Mouse (Mus musculus) forebrain, postnatal 0 days (tissue): ENCODE data around the gene Ptprm. TPM values are rescaled to one million over a fixed set of nuclear protein-coding genes. Genes with fewer than 3 reads are reported as not detected.

Experiments used
- ATAC-seq: fragments of 200-750 bp; cut with Nextera tagmentation; 2 replicates; pipeline ENCODE4 v1.8.0; 2017; ENCODE audit warnings: mild to moderate bottlenecking, moderate library complexity
- DNase-seq: peaks from one replicate; pipeline ENCODE4 v3.0.0-alpha.2; 2015
- H3K27ac ChIP-seq: fragments of 300-500 bp; sonication (generic); 2 replicates; pipeline ENCODE4 v1.5.1; 2014; ENCODE audit warnings: low read depth, mild to moderate bottlenecking, antibody characterized with exemption, low read length, moderate library complexity, mixed read lengths
- H3K27me3 ChIP-seq: fragments of 300-500 bp; sonication (generic); 2 replicates; pipeline ENCODE4 v1.6.1; 2014; ENCODE audit warnings: mild to moderate bottlenecking, low read length, mixed read lengths; ENCODE audit not compliant: insufficient read depth
- H3K36me3 ChIP-seq: fragments of 300-500 bp; sonication (generic); 2 replicates; pipeline ENCODE4 v1.6.1; 2014; ENCODE audit warnings: mild to moderate bottlenecking, moderate library complexity; ENCODE audit not compliant: insufficient read depth
- H3K4me1 ChIP-seq: fragments of 300-500 bp; sonication (generic); 2 replicates; pipeline ENCODE4 v1.6.1; 2014; ENCODE audit warnings: antibody characterized with exemption; ENCODE audit not compliant: insufficient read depth
- H3K4me2 ChIP-seq: fragments of 300-500 bp; sonication (generic); 2 replicates; pipeline ENCODE4 v1.6.1; 2014; ENCODE audit warnings: low read depth, mild to moderate bottlenecking, moderate library complexity
- H3K4me3 ChIP-seq: fragments of 300-500 bp; sonication (generic); 2 replicates; pipeline ENCODE4 v1.5.1; 2014; ENCODE audit warnings: low read depth, low read length, mixed read lengths
- H3K9ac ChIP-seq: fragments of 300-500 bp; sonication (generic); 2 replicates; pipeline ENCODE4 v1.6.1; 2014; ENCODE audit warnings: mild to moderate bottlenecking
- H3K9me3 ChIP-seq: fragments of 300-500 bp; sonication (generic); 2 replicates; pipeline ENCODE4 v1.6.1; 2016; ENCODE audit warnings: low read length
- CTCF ChIP-seq: sonication (generic); IDR thresholded peaks from 2 replicates; pipeline ENCODE4 v1.5.1; 2016; ENCODE audit warnings: antibody characterized with exemption, control low read depth, low read depth
- WGBS: fragments of 180-500 bp; shearing (Covaris S2); extraction: QIAGEN DNeasy Blood & Tissue Kit; methylation state at CpG from one replicate; pipeline ENCODE4 v1.1.7; 2014; 5-methylcytosine and 5-hydroxymethylcytosine counted together
- polyA plus RNA-seq: library from polyadenylated mRNA; unstranded; fragments of >200 nt; fragmentation: Nextera tagmentation; extraction: Ambion mirVana; gene quantifications from 2 replicates; pipeline ENCODE4 v1.2.1, GENCODE M21; 2015
- total RNA-seq: library from RNA; depleted of rRNA; stranded (reverse); fragments of >200 nt; gene quantifications from 2 replicates; pipeline ENCODE4 v1.2.3, GENCODE M21; 2014

Gene Ptprm
- total and polyA plus RNA-seq, 2 experiments from 2014 or later = 12.9 to 33.2 TPM

DNA sequence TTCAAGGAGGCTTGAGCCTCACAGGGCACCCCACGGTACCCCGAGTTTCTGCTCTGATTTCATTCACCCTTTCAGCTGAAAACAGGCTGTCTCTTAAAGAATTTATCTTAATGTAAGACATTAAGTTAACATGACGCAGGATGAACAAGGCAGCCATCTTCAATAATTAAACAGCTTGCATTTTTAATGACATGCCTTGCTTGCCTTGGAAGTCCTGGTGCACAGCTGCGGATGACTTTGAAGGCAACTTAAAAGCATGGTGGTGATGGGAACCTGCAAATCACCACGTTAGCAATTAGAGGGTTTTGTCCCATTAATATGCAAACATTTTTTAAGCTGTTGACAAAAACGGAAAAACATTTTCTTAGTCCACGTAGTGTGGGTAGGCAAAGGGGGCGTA, 607.8 kb downstream of the Ptprm start:
- 72% methylated on average over 8 of the region's 8 CpGs for WGBS
- no peak for TF ChIP-seq CTCF
- Histone ChIP-seq H3K9ac (no peak overlapping the region), H3K4me2 (no peak overlapping the region), H3K36me3 (no peaks in the 10 kb centered on the region), H3K4me3 (no peak overlapping the region), H3K4me1 (no peaks in the 10 kb centered on the region), H3K9me3 (no peaks in the 10 kb centered on the region), H3K27me3 (no peaks in the 10 kb centered on the region), H3K27ac (no peak overlapping the region)
- ATAC-seq (no peak), DNase-seq (no peak)

DNA sequence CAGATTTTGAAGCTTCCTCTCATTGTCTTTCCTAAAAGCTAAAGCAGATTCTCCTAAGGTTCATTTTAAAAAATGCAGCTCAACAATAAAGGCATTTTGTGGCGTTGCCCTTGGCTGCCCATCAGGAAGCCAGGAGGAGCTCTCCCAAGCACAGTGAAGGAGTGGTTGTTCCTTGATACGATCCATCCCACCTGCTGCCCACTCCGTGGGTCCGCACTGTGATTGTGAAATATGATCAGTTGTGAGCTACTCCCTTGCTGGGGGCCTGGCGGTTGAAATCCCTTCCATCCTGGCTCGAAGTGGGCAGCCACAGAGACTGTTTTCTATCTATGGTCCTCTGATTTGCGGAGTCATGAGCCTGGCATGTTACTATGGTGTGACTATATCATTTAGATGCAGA, 610.9 kb downstream of the Ptprm start:
- TF ChIP-seq CTCF = no peak
- Histone ChIP-seq H3K4me2 (no peak overlapping the region), H3K4me3 (no peak overlapping the region), H3K9me3 (no peaks in the 10 kb centered on the region), H3K27ac (no peak overlapping the region), H3K27me3 (no peaks in the 10 kb centered on the region), H3K4me1 (no peaks in the 10 kb centered on the region), H3K9ac (no peak overlapping the region), H3K36me3 (no peaks in the 10 kb centered on the region; the same call in 1 of the 2 replicates)
- DNase-seq = no peak
- ATAC-seq = no peak
- WGBS = 82% methylated on average over 7 of the region's 7 CpGs

- WGBS = 72% methylated on average over 8 of the region's 8 CpGs
- no peak overlapping the region for H3K9ac ChIP-seq
- H3K4me1 ChIP-seq = no peaks in the 10 kb centered on the region
- no peak overlapping the region for H3K4me3 ChIP-seq
- H3K27ac ChIP-seq = no peak overlapping the region
- H3K36me3 ChIP-seq = no peaks in the 10 kb centered on the region; the same call in 1 of the 2 replicates
- H3K4me2 ChIP-seq = no peak overlapping the region
- no peak for DNase-seq
- ATAC-seq = no peak
- TF ChIP-seq CTCF = no peak
- H3K27me3 ChIP-seq = no peaks in the 10 kb centered on the region; the same call in 1 of the 2 replicates
- no peaks in the 10 kb centered on the region for H3K9me3 ChIP-seq
Observed at GRCm38 (mm10) chr17:66738779-66739345, 615.4 kb downstream of the Ptprm start.

- TF ChIP-seq CTCF = no peak
- no peak overlapping the region for H3K9ac ChIP-seq
Observed at GRCm38 (mm10) chr17:66738331-66738730, 615.9 kb downstream of the Ptprm start.

GRCm38 (mm10) chr17:66736450-66736849, 617.8 kb downstream of the Ptprm start:
- DNase-seq (no peak), ATAC-seq (no peak)
- no peak overlapping the region for H3K27ac ChIP-seq
- 44% methylated on average over 6 of the region's 6 CpGs for WGBS
- no peaks in the 10 kb centered on the region; the same call in 1 of the 2 replicates for H3K27me3 ChIP-seq
- H3K36me3 ChIP-seq = no peaks in the 10 kb centered on the region; the same call in 1 of the 2 replicates
- no peaks in the 10 kb centered on the region for H3K9me3 ChIP-seq
- no peak overlapping the region for H3K9ac ChIP-seq
- H3K4me2 ChIP-seq = no peak overlapping the region
- no peaks in the 10 kb centered on the region for H3K4me1 ChIP-seq
- no peak for TF ChIP-seq CTCF
- no peak overlapping the region for H3K4me3 ChIP-seq

More at GRCm38 (mm10) chr17:66738331-66738730, 615.9 kb downstream of the Ptprm start:
- no peak overlapping the region for H3K4me2 ChIP-seq
- no peaks in the 10 kb centered on the region; the same call in 1 of the 2 replicates for H3K27me3 ChIP-seq
- no peaks in the 10 kb centered on the region for H3K9me3 ChIP-seq
- ATAC-seq = no peak
- H3K36me3 ChIP-seq = no peaks in the 10 kb centered on the region; the same call in 1 of the 2 replicates
- no peak overlapping the region for H3K27ac ChIP-seq
- 82% methylated on average over 6 of the region's 6 CpGs for WGBS
- no peak overlapping the region for H3K4me3 ChIP-seq
- H3K4me1 ChIP-seq = no peaks in the 10 kb centered on the region
- DNase-seq = no peak

DNA sequence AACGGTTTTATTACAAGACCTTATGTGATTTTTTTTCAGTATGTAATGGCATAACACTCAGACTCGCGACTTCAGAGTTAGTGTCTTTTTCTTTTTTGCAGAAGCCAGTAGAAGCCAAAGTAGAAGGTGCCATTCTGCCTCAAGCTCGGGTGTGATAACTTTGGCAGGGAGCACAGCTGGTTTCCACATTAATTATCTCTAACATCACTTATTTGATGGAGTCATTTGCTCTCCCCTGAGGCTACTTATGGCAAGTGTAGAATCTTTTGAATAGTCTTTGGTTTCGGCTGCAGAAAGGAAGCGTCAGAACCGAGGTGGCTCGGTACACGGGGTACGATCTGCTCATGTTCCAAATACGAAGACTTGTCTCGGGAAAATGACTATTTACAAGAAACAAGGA, 620.7 kb downstream of the Ptprm start:
- Histone ChIP-seq H3K9ac (no peak overlapping the region), H3K4me3 (no peak overlapping the region), H3K27ac (no peak overlapping the region), H3K4me1 (no peaks in the 10 kb centered on the region), H3K36me3 (no peaks in the 10 kb centered on the region), H3K9me3 (no peaks in the 10 kb centered on the region), H3K27me3 (no peaks in the 10 kb centered on the region; the same call in 1 of the 2 replicates), H3K4me2 (no peak overlapping the region)
- ATAC-seq (no peak), DNase-seq (no peak)
- no peak for TF ChIP-seq CTCF
- WGBS = 66% methylated on average over 12 of the region's 12 CpGs

DNA sequence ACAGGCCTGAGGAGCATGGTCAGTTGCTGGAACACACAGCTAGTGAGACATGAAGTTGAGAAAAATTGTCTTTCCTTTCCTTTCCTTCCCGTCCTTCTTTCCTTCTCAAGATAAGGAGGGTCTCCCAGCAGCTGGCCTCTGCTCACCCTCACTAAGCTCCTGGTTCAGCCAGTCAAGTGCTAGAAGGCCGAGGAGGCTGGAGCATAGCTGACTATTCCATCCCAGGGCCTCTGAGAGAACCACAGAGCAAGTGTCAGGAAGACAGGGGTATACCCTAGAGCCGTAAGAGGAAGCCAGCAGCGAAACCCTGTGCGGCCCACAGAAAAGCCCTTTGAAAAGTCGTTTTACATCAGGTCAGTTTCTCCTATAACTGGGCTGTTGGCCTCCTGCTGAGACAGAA, 624.3 kb downstream of the Ptprm start:
- WGBS = 67% methylated on average over 6 of the region's 6 CpGs
- H3K9ac ChIP-seq = no peak overlapping the region
- DNase-seq (no peak), ATAC-seq (no peak)
- H3K4me2 ChIP-seq = no peak overlapping the region
- H3K9me3 ChIP-seq = no peaks in the 10 kb centered on the region
- no peaks in the 10 kb centered on the region for H3K4me1 ChIP-seq
- H3K36me3 ChIP-seq = no peaks in the 10 kb centered on the region
- TF ChIP-seq CTCF = no peak
- no peak overlapping the region for H3K27ac ChIP-seq
- H3K27me3 ChIP-seq = no peaks in the 10 kb centered on the region
- H3K4me3 ChIP-seq = no peak overlapping the region
